Mouse (Mus musculus): Measurements from ENCODE around the gene Wdr92. TPM values are rescaled to one million over a fixed set of nuclear protein-coding genes. Genes with fewer than 3 reads are reported as not detected.
"Not testable (repeated sequence)": the region's sequence is repeated elsewhere in the genome, so short reads cannot be mapped to it uniquely, and the experiment has no call there.

Gene Wdr92
- polyA plus RNA-seq, 1 experiment from 2014 or later = 18.0 TPM

DNA sequence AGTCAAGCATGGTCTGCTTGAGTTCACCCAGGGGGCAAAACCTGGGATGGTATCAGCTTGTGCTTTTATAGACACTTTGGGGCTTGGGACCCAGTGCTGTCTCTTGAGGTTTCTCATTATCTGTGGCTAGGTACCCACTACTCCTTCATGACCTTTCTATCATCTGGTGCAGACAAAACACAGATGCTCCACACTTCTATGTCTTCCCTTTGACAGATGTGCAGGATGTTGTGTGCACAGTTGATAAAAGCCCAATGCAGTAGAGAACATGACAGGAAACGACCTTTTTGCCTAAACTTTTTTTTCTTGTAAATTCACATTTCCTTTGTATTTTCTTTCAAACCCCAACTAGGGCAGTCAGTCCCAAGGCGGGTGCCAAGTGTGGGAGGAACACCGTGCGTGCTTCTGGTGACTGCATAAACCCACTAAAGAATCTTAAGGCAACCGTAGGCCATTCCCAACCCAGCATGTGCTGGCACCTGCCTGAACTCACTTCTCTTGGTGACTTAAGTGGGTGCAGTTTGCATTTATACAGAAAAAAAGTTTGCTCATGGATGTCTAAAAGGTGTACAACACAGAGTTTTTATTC lies 54.6 kb downstream of the Wdr92 start:
- H3K4me2 ChIP-seq (ENCODE audit: low read length) = no peak overlapping the region
- no peak overlapping the region for H3K27ac ChIP-seq (ENCODE audit: low read depth, low read length)
- ATAC-seq = no peak
- 80% methylated on average over 5 of the region's 5 CpGs for WGBS
- no peaks in the 10 kb centered on the region for H3K27me3 ChIP-seq (replicated peaks; ENCODE audit: control insufficient read depth, insufficient read depth, low read length)
- no peaks in the 10 kb centered on the region for H3K4me1 ChIP-seq (ENCODE audit: control insufficient read depth, insufficient read depth, low read depth, low read length)
- no peak overlapping the region for H3K9ac ChIP-seq (ENCODE audit: low read depth, low read length)
- peaks cover 7% of the 10 kb centered on the region; the same call in 1 of the 2 replicates for H3K36me3 ChIP-seq (ENCODE audit: control insufficient read depth, insufficient read depth, low read length)
- no peak overlapping the region for H3K4me3 ChIP-seq (ENCODE audit: low read length)
- H3K9me3 ChIP-seq (ENCODE audit: control insufficient read depth, low read length) = no peaks in the 10 kb centered on the region

- not testable (repeated sequence) for H3K9me3 ChIP-seq (ENCODE audit: control insufficient read depth, low read length); H3K27ac ChIP-seq (ENCODE audit: low read depth, low read length); H3K27me3 ChIP-seq (replicated peaks; ENCODE audit: control insufficient read depth, insufficient read depth, low read length); H3K4me1 ChIP-seq (ENCODE audit: control insufficient read depth, insufficient read depth, low read depth, low read length); H3K36me3 ChIP-seq (ENCODE audit: control insufficient read depth, insufficient read depth, low read length); H3K4me3 ChIP-seq (ENCODE audit: low read length); H3K9ac ChIP-seq (ENCODE audit: low read depth, low read length); ATAC-seq; H3K4me2 ChIP-seq (ENCODE audit: low read length)
- WGBS = 95% methylated on average over 5 of the region's 5 CpGs
Measured at GRCm38 (mm10) chr11:17238598-17238997, 56.7 kb downstream of the Wdr92 start.

DNA sequence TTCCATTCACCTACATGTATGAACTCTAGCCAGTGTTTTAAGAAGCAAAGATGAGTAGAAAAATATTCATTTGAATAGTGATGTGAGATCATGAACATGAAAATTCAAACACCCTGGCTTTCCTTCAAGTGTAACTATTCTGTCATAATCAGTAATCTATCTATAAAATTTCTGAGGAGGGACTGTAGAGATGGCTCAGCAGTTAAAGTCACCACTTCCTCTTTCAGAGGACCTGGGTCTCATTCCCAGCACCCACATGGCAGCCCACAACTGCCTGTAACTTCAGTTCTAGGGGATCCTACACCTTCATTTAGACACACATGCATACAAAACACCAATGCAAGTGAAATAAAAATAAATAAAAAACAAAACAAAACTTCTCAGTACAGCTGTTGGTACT lies 66.8 kb downstream of the Wdr92 start:
- H3K9me3 ChIP-seq (ENCODE audit: control insufficient read depth, low read length) = no peaks in the 10 kb centered on the region
- H3K4me2 ChIP-seq (ENCODE audit: low read length) = no peak overlapping the region
- no peak overlapping the region for H3K27ac ChIP-seq (ENCODE audit: low read depth, low read length)
- H3K36me3 ChIP-seq (ENCODE audit: control insufficient read depth, insufficient read depth, low read length) = no peaks in the 10 kb centered on the region
- H3K4me3 ChIP-seq (ENCODE audit: low read length) = no peak overlapping the region
- no peak for ATAC-seq
- H3K27me3 ChIP-seq (replicated peaks; ENCODE audit: control insufficient read depth, insufficient read depth, low read length) = no peaks in the 10 kb centered on the region
- no peak overlapping the region for H3K9ac ChIP-seq (ENCODE audit: low read depth, low read length)
- H3K4me1 ChIP-seq (ENCODE audit: control insufficient read depth, insufficient read depth, low read depth, low read length) = no peaks in the 10 kb centered on the region

- 61% methylated on average over 8 of the region's 8 CpGs for WGBS
- Histone ChIP-seq H3K9me3 (ENCODE audit: control insufficient read depth, low read length) (no peaks in the 10 kb centered on the region), H3K4me1 (ENCODE audit: control insufficient read depth, insufficient read depth, low read depth, low read length) (peaks cover 10% of the 10 kb centered on the region), H3K9ac (ENCODE audit: low read depth, low read length) (peak overlapping the region; percentile 91), H3K36me3 (ENCODE audit: control insufficient read depth, insufficient read depth, low read length) (no peaks in the 10 kb centered on the region), H3K4me2 (ENCODE audit: low read length) (peak overlapping the region; percentile 74), H3K4me3 (ENCODE audit: low read length) (peak overlapping the region; percentile 89), H3K27ac (ENCODE audit: low read depth, low read length) (peak overlapping the region; percentile 12; the same call in 1 of the 2 replicates), H3K27me3 (replicated peaks; ENCODE audit: control insufficient read depth, insufficient read depth, low read length) (no peaks in the 10 kb centered on the region)
- peak; percentile 77 for ATAC-seq
Measured at GRCm38 (mm10) chr11:17256813-17257365, 75.0 kb downstream of the Wdr92 start.

GRCm38 (mm10) chr11:17257443-17257842 lies 75.5 kb downstream of the Wdr92 start, which contains the start of gene C1d:
Gene C1d (plus strand): TSS chr11:17257579.
- WGBS = under 1% methylated on average over 28 of the region's 33 CpGs

GRCm38 (mm10) chr11:17257861-17258260 lies 76.0 kb downstream of the Wdr92 start:
- H3K27ac ChIP-seq (ENCODE audit: low read depth, low read length) = peak overlapping the region; percentile 92

More at GRCm38 (mm10) chr11:17257443-17257842, 75.5 kb downstream of the Wdr92 start, which contains the start of gene C1d:
- Histone ChIP-seq H3K4me2 (ENCODE audit: low read length) (peak within 1 kb of the TSS; percentile 74), H3K4me1 (ENCODE audit: control insufficient read depth, insufficient read depth, low read depth, low read length) (peaks cover 10% of the 10 kb centered on the region), H3K36me3 (ENCODE audit: control insufficient read depth, insufficient read depth, low read length) (no peaks in the 10 kb centered on the region), H3K9ac (ENCODE audit: low read depth, low read length) (peak within 1 kb of the TSS; percentile 91), H3K27ac (ENCODE audit: low read depth, low read length) (peak within 1 kb of the TSS; percentile 92), H3K9me3 (ENCODE audit: control insufficient read depth, low read length) (no peaks in the 10 kb centered on the region), H3K27me3 (replicated peaks; ENCODE audit: control insufficient read depth, insufficient read depth, low read length) (no peaks in the 10 kb centered on the region), H3K4me3 (ENCODE audit: low read length) (peak within 1 kb of the TSS; percentile 89)
- ATAC-seq = peak; percentile 95

GRCm38 (mm10) chr11:17267176-17267575 lies 85.3 kb downstream of the Wdr92 start:
- no peak overlapping the region for H3K27ac ChIP-seq (ENCODE audit: low read depth, low read length)
- no peaks in the 10 kb centered on the region for H3K4me1 ChIP-seq (ENCODE audit: control insufficient read depth, insufficient read depth, low read depth, low read length)
- no peak overlapping the region for H3K4me2 ChIP-seq (ENCODE audit: low read length)
- no peaks in the 10 kb centered on the region for H3K9me3 ChIP-seq (ENCODE audit: control insufficient read depth, low read length)
- ATAC-seq = no peak
- WGBS = 91% methylated on average over 4 of the region's 4 CpGs
- H3K36me3 ChIP-seq (ENCODE audit: control insufficient read depth, insufficient read depth, low read length) = peaks cover 5% of the 10 kb centered on the region
- H3K9ac ChIP-seq (ENCODE audit: low read depth, low read length) = no peak overlapping the region
- no peak overlapping the region for H3K4me3 ChIP-seq (ENCODE audit: low read length)
- H3K27me3 ChIP-seq (replicated peaks; ENCODE audit: control insufficient read depth, insufficient read depth, low read length) = no peaks in the 10 kb centered on the region

More at GRCm38 (mm10) chr11:17257861-17258260, 76.0 kb downstream of the Wdr92 start:
- no peak for ATAC-seq
- H3K4me2 ChIP-seq (ENCODE audit: low read length) = peak overlapping the region; percentile 74
- under 1% methylated on average over 17 of the region's 17 CpGs for WGBS
- peak overlapping the region; percentile 89 for H3K4me3 ChIP-seq (ENCODE audit: low read length)
- no peaks in the 10 kb centered on the region for H3K36me3 ChIP-seq (ENCODE audit: control insufficient read depth, insufficient read depth, low read length)
- no peaks in the 10 kb centered on the region for H3K27me3 ChIP-seq (replicated peaks; ENCODE audit: control insufficient read depth, insufficient read depth, low read length)
- no peaks in the 10 kb centered on the region for H3K9me3 ChIP-seq (ENCODE audit: control insufficient read depth, low read length)
- peak overlapping the region; percentile 91 for H3K9ac ChIP-seq (ENCODE audit: low read depth, low read length)
- peaks cover 10% of the 10 kb centered on the region for H3K4me1 ChIP-seq (ENCODE audit: control insufficient read depth, insufficient read depth, low read depth, low read length)

DNA sequence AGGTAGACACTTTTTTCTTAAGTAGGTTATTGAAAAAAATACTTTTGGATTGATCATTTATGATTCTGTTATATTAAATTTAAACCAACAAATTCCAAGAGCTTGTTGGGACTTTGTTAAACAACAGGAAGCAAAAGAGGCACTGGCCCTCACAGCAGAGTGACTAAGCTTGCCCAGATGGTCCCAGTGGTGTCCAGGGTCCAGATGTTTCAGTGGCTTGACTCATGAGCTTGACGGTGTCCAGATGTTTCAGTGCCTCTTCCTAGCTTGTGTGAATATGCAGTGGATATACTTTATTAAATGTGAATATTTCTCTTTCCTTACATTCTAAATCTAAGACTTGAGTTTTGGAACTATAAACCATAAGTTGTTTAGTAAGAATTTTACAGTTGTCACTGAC lies 86.9 kb downstream of the Wdr92 start:
- Histone ChIP-seq H3K27me3 (replicated peaks; ENCODE audit: control insufficient read depth, insufficient read depth, low read length) (no peaks in the 10 kb centered on the region), H3K27ac (ENCODE audit: low read depth, low read length) (no peak overlapping the region), H3K9ac (ENCODE audit: low read depth, low read length) (no peak overlapping the region), H3K4me3 (ENCODE audit: low read length) (no peak overlapping the region), H3K4me1 (ENCODE audit: control insufficient read depth, insufficient read depth, low read depth, low read length) (no peaks in the 10 kb centered on the region), H3K36me3 (ENCODE audit: control insufficient read depth, insufficient read depth, low read length) (peaks cover 5% of the 10 kb centered on the region), H3K4me2 (ENCODE audit: low read length) (no peak overlapping the region), H3K9me3 (ENCODE audit: control insufficient read depth, low read length) (no peaks in the 10 kb centered on the region)
- no peak for ATAC-seq
- WGBS = 90% methylated on average over 1 of the region's 1 CpGs

GRCm38 (mm10) chr11:17279959-17280358 lies 98.1 kb downstream of the Wdr92 start:
- Histone ChIP-seq H3K4me1 (ENCODE audit: control insufficient read depth, insufficient read depth, low read depth, low read length) (no peaks in the 10 kb centered on the region), H3K27ac (ENCODE audit: low read depth, low read length) (no peak overlapping the region), H3K27me3 (replicated peaks; ENCODE audit: control insufficient read depth, insufficient read depth, low read length) (no peaks in the 10 kb centered on the region), H3K9ac (ENCODE audit: low read depth, low read length) (no peak overlapping the region), H3K9me3 (ENCODE audit: control insufficient read depth, low read length) (no peaks in the 10 kb centered on the region), H3K36me3 (ENCODE audit: control insufficient read depth, insufficient read depth, low read length) (no peaks in the 10 kb centered on the region), H3K4me2 (ENCODE audit: low read length) (no peak overlapping the region), H3K4me3 (ENCODE audit: low read length) (no peak overlapping the region)
- WGBS = 14% methylated on average over 9 of the region's 9 CpGs
- ATAC-seq = peak; percentile 80

All from hindbrain, embryonic 16.5 days (tissue).